Mouse (Mus musculus): ENCODE data around the gene Gapdhs. TPM values are rescaled to one million over a fixed set of nuclear protein-coding genes. Genes with fewer than 3 reads are reported as not detected.

Gene Gapdhs
- polyA plus RNA-seq, 1 experiment from 2014 or later, result 0.28 TPM

- no peaks in the 10 kb centered on the region for H3K36me3 ChIP-seq (ENCODE audit: control insufficient read depth, insufficient read depth, low read length)
- H3K4me2 ChIP-seq (ENCODE audit: low read depth, low read length), result peak overlapping the region; percentile 33; the same call in 1 of the 2 replicates
- no peaks in the 10 kb centered on the region for H3K4me1 ChIP-seq (ENCODE audit: control insufficient read depth, insufficient read depth, low read length)
- H3K9me3 ChIP-seq (replicated peaks; ENCODE audit: control insufficient read depth, low read length), result no peaks in the 10 kb centered on the region
- no peak overlapping the region for H3K9ac ChIP-seq (ENCODE audit: low read length)
- no peak overlapping the region for H3K27ac ChIP-seq (ENCODE audit: low read length)
- 62% methylated on average over 7 of the region's 7 CpGs for WGBS
- no peaks in the 10 kb centered on the region for H3K27me3 ChIP-seq (ENCODE audit: control insufficient read depth, insufficient read depth, low read length)
- peak overlapping the region; percentile 13 for H3K4me3 ChIP-seq (replicated peaks; ENCODE audit: low read length)
- no peak for ATAC-seq (ENCODE audit: insufficient read depth, low FRiP score)
Observed at GRCm38 (mm10) chr7:30777081-30777579, 33.6 kb upstream of the Gapdhs start.

DNA sequence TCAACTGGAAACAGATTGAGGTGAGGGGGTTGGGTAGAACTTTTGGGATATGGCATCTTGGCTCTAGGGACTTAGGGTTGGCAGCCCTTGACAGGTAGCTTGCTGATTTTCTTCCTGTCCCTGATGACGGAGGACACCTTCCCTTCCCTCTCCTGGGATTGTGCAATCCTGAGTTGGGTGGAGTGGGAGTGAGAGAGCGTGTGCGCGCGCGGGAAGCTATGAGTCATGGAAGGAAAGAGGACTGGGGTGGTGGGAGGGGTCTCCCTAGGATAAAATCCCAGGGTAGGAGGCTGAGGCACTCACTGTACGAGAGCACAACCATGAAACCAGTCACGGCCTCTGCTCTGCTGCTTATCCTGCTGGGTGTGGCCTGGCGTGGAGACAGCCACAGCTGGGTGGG lies 32.6 kb upstream of the Gapdhs start:
- H3K9ac ChIP-seq (ENCODE audit: low read length), result peak overlapping the region; percentile 4; the same call in 1 of the 2 replicates
- 68% methylated on average over 9 of the region's 9 CpGs for WGBS
- peak; percentile 59; the same call in 1 of the 2 replicates for ATAC-seq (ENCODE audit: insufficient read depth, low FRiP score)
- no peaks in the 10 kb centered on the region for H3K27me3 ChIP-seq (ENCODE audit: control insufficient read depth, insufficient read depth, low read length)
- no peak overlapping the region for H3K4me2 ChIP-seq (ENCODE audit: low read depth, low read length)
- H3K27ac ChIP-seq (ENCODE audit: low read length), result no peak overlapping the region; the same call in none of the 2 replicates
- H3K9me3 ChIP-seq (replicated peaks; ENCODE audit: control insufficient read depth, low read length), result no peaks in the 10 kb centered on the region
- no peak overlapping the region; the same call in 1 of the 2 replicates for H3K4me3 ChIP-seq (replicated peaks; ENCODE audit: low read length)
- no peaks in the 10 kb centered on the region for H3K36me3 ChIP-seq (ENCODE audit: control insufficient read depth, insufficient read depth, low read length)
- no peaks in the 10 kb centered on the region for H3K4me1 ChIP-seq (ENCODE audit: control insufficient read depth, insufficient read depth, low read length)

GRCm38 (mm10) chr7:30769236-30769635 lies 25.8 kb upstream of the Gapdhs start:
- H3K36me3 ChIP-seq (ENCODE audit: control insufficient read depth, insufficient read depth, low read length), result no peaks in the 10 kb centered on the region
- WGBS, result 23% methylated on average over 9 of the region's 9 CpGs
- H3K4me1 ChIP-seq (ENCODE audit: control insufficient read depth, insufficient read depth, low read length), result no peaks in the 10 kb centered on the region
- H3K4me3 ChIP-seq (replicated peaks; ENCODE audit: low read length), result no peak overlapping the region
- no peaks in the 10 kb centered on the region for H3K27me3 ChIP-seq (ENCODE audit: control insufficient read depth, insufficient read depth, low read length)
- H3K4me2 ChIP-seq (ENCODE audit: low read depth, low read length), result no peak overlapping the region
- H3K9me3 ChIP-seq (replicated peaks; ENCODE audit: control insufficient read depth, low read length), result no peaks in the 10 kb centered on the region
- ATAC-seq (ENCODE audit: insufficient read depth, low FRiP score), result peak; percentile 77
- peak overlapping the region; percentile 28 for H3K27ac ChIP-seq (ENCODE audit: low read length)
- 0 out of 2 replicates have a peak overlapping the region, but pooled peaks have one; percentile 12 for H3K9ac ChIP-seq (ENCODE audit: low read length)

DNA sequence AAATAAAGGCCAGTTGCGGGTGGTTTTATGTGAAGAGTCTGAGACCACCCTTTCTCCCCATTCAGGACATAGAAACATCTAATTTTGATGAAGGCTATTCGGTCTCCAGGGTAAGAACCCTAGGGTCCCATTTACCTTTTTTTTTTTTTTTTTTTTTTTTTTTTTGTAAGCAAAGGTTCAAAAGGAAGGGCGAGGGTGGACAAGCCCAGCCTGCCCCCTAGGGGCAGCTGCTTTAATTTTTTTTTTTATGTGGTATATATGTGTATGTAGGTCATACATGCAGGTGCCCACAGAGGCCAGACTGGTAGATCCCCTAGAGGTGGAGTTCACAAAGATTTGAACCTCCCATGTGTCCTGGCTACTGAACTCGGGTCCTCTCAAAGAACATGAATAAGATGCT lies 22.9 kb upstream of the Gapdhs start:
- Histone ChIP-seq H3K9me3 (replicated peaks; ENCODE audit: control insufficient read depth, low read length) (no peaks in the 10 kb centered on the region), H3K4me2 (ENCODE audit: low read depth, low read length) (no peak overlapping the region), H3K4me1 (ENCODE audit: control insufficient read depth, insufficient read depth, low read length) (no peaks in the 10 kb centered on the region), H3K36me3 (ENCODE audit: control insufficient read depth, insufficient read depth, low read length) (no peaks in the 10 kb centered on the region), H3K27me3 (ENCODE audit: control insufficient read depth, insufficient read depth, low read length) (no peaks in the 10 kb centered on the region), H3K4me3 (replicated peaks; ENCODE audit: low read length) (no peak overlapping the region), H3K27ac (ENCODE audit: low read length) (no peak overlapping the region), H3K9ac (ENCODE audit: low read length) (no peak overlapping the region)
- 91% methylated on average over 4 of the region's 4 CpGs for WGBS
- no peak for ATAC-seq (ENCODE audit: insufficient read depth, low FRiP score)

DNA sequence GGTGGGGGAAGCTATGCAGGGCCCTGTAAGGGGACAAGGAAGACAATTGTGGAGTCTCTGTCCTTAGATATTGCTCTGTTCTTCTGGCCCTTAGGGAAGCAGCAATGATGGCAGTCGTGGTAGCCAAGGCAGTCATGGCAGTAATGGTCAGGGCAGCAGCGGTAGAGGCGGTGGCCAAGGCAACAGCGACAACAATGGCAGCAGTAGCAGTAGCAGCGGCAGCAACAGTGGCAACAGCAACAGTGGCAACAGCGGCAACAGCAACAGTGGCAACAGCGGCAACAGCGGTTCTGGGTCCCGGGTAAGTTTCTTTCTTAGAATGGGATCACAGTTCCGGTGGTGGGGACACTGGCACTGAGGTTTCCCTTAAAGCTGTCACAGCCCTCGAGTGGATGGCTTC lies 21.7 kb upstream of the Gapdhs start:
- no peak for ATAC-seq (ENCODE audit: insufficient read depth, low FRiP score)

DNA sequence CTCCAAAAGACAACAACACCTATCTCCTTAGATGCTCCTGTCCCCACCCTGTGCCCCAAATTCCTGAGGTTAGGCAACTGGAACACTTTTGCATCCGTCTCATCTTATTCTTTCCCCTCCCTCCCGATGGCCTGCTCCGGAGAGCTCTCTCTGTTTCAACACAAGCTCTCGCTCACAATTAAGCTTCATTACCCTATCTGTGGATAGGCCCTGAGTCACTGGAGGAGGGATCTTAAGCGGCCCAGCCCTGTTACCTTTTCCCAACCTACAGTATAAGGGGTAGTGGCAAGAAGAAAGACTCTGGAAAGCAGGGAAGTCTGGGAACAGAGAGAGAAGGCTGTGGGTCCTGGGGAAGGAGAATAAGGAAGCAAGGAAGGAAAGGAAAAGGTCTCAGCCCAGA lies 20.0 kb upstream of the Gapdhs start, which contains the start of gene Dmkn:
Gene Dmkn (plus strand): TSS at position 301 of the 400 bp plus-strand sequence.
- H3K27ac ChIP-seq (ENCODE audit: low read length), result peak within 1 kb of the TSS; percentile 46; the same call in 1 of the 2 replicates
- peak; percentile 32; the same call in 1 of the 2 replicates for ATAC-seq (ENCODE audit: insufficient read depth, low FRiP score)
- WGBS, result 57% methylated on average over 5 of the region's 5 CpGs
- no peak within 1 kb of the TSS for H3K4me3 ChIP-seq (replicated peaks; ENCODE audit: low read length)
- H3K9ac ChIP-seq (ENCODE audit: low read length), result no peak within 1 kb of the TSS; the same call in 1 of the 2 replicates
- no peaks in the 10 kb centered on the region for H3K36me3 ChIP-seq (ENCODE audit: control insufficient read depth, insufficient read depth, low read length)
- 0 out of 2 replicates have a peak, but pooled peaks cover 3% of the 10 kb centered on the region for H3K4me1 ChIP-seq (ENCODE audit: control insufficient read depth, insufficient read depth, low read length)
- H3K9me3 ChIP-seq (replicated peaks; ENCODE audit: control insufficient read depth, low read length), result no peaks in the 10 kb centered on the region
- no peak within 1 kb of the TSS for H3K4me2 ChIP-seq (ENCODE audit: low read depth, low read length)
- no peaks in the 10 kb centered on the region for H3K27me3 ChIP-seq (ENCODE audit: control insufficient read depth, insufficient read depth, low read length)

More for the DNA sequence above, 21.7 kb upstream of the Gapdhs start:
- Histone ChIP-seq H3K4me1 (ENCODE audit: control insufficient read depth, insufficient read depth, low read length) (no peaks in the 10 kb centered on the region), H3K27me3 (ENCODE audit: control insufficient read depth, insufficient read depth, low read length) (no peaks in the 10 kb centered on the region), H3K4me3 (replicated peaks; ENCODE audit: low read length) (no peak overlapping the region), H3K27ac (ENCODE audit: low read length) (no peak overlapping the region), H3K9me3 (replicated peaks; ENCODE audit: control insufficient read depth, low read length) (no peaks in the 10 kb centered on the region), H3K4me2 (ENCODE audit: low read depth, low read length) (no peak overlapping the region), H3K36me3 (ENCODE audit: control insufficient read depth, insufficient read depth, low read length) (no peaks in the 10 kb centered on the region), H3K9ac (ENCODE audit: low read length) (no peak overlapping the region)
- 37% methylated on average over 11 of the region's 11 CpGs for WGBS

DNA sequence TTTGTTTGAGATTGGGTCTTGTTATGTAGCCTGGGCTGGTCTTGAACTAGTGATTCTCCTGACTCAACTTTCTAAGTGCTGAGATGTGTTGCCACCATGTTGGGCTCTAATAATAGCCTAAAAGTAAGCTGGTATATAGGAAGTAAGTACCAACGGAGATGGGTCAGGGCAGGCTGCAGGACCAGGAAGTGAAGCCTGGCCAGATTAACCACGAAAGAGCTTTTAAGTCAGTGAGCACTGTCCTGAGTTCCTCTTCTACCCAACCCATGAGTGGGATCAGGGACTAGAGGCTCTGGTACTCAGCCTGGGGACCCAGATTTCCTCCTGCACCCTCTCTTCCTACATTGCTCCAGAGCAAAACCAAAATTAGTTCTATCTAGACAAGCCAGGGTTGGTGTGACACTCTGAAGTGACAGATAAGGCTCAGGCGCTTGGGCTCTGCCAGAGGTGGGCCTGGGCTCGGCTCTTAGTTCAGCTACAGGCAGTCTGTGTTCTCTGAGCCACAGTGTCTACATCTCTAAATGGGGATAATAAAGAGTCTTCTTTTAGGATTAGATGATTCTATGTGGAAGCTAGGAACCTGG lies 18.4 kb upstream of the Gapdhs start:
- 0 out of 2 replicates have a peak, but pooled peaks cover 3% of the 10 kb centered on the region for H3K4me1 ChIP-seq (ENCODE audit: control insufficient read depth, insufficient read depth, low read length)
- no peaks in the 10 kb centered on the region for H3K27me3 ChIP-seq (ENCODE audit: control insufficient read depth, insufficient read depth, low read length)
- H3K27ac ChIP-seq (ENCODE audit: low read length), result no peak overlapping the region
- no peak for ATAC-seq (ENCODE audit: insufficient read depth, low FRiP score)
- H3K9me3 ChIP-seq (replicated peaks; ENCODE audit: control insufficient read depth, low read length), result no peaks in the 10 kb centered on the region
- no peaks in the 10 kb centered on the region for H3K36me3 ChIP-seq (ENCODE audit: control insufficient read depth, insufficient read depth, low read length)
- no peak overlapping the region for H3K4me2 ChIP-seq (ENCODE audit: low read depth, low read length)
- no peak overlapping the region for H3K9ac ChIP-seq (ENCODE audit: low read length)
- WGBS, result 67% methylated on average over 4 of the region's 4 CpGs
- no peak overlapping the region for H3K4me3 ChIP-seq (replicated peaks; ENCODE audit: low read length)

GRCm38 (mm10) chr7:30758853-30759252 lies 15.4 kb upstream of the Gapdhs start:
- H3K36me3 ChIP-seq (ENCODE audit: control insufficient read depth, insufficient read depth, low read length), result peaks cover 8% of the 10 kb centered on the region; the same call in 1 of the 2 replicates
- H3K4me1 ChIP-seq (ENCODE audit: control insufficient read depth, insufficient read depth, low read length), result 0 out of 2 replicates have a peak, but pooled peaks cover 3% of the 10 kb centered on the region
- no peak overlapping the region for H3K4me2 ChIP-seq (ENCODE audit: low read depth, low read length)
- H3K9ac ChIP-seq (ENCODE audit: low read length), result no peak overlapping the region
- H3K27me3 ChIP-seq (ENCODE audit: control insufficient read depth, insufficient read depth, low read length), result no peaks in the 10 kb centered on the region
- ATAC-seq (ENCODE audit: insufficient read depth, low FRiP score), result peak; percentile 14; the same call in 1 of the 2 replicates
- no peak overlapping the region for H3K4me3 ChIP-seq (replicated peaks; ENCODE audit: low read length)
- H3K27ac ChIP-seq (ENCODE audit: low read length), result peak overlapping the region; percentile 49; the same call in 1 of the 2 replicates
- H3K9me3 ChIP-seq (replicated peaks; ENCODE audit: control insufficient read depth, low read length), result peaks cover 9% of the 10 kb centered on the region; the same call in 1 of the 2 replicates
- WGBS, result 20% methylated on average over 4 of the region's 4 CpGs

- Histone ChIP-seq H3K27me3 (ENCODE audit: control insufficient read depth, insufficient read depth, low read length) (no peaks in the 10 kb centered on the region), H3K4me3 (replicated peaks; ENCODE audit: low read length) (no peak overlapping the region), H3K9ac (ENCODE audit: low read length) (no peak overlapping the region), H3K9me3 (replicated peaks; ENCODE audit: control insufficient read depth, low read length) (peaks cover 9% of the 10 kb centered on the region; the same call in 1 of the 2 replicates), H3K36me3 (ENCODE audit: control insufficient read depth, insufficient read depth, low read length) (peaks cover 8% of the 10 kb centered on the region; the same call in 1 of the 2 replicates), H3K4me1 (ENCODE audit: control insufficient read depth, insufficient read depth, low read length) (0 out of 2 replicates have a peak, but pooled peaks cover 3% of the 10 kb centered on the region), H3K27ac (ENCODE audit: low read length) (no peak overlapping the region), H3K4me2 (ENCODE audit: low read depth, low read length) (no peak overlapping the region)
- WGBS, result 73% methylated on average over 3 of the region's 3 CpGs
- no peak for ATAC-seq (ENCODE audit: insufficient read depth, low FRiP score)
Observed at GRCm38 (mm10) chr7:30757001-30757400, 13.5 kb upstream of the Gapdhs start.
